Mouse (Mus musculus) G1E (cell line): ENCODE results near the gene Slc37a1. TPM values are rescaled to one million over a fixed set of nuclear protein-coding genes. Genes with fewer than 3 reads are reported as not detected.

Experiments
- ATAC-seq: 2 replicates; pipeline ENCODE4 v1.8.0; 2016; ENCODE audit warnings: mild to moderate bottlenecking; ENCODE audit not compliant: insufficient number of reproducible peaks, poor library complexity, low FRiP score, severe bottlenecking; ENCODE audit errors: extremely low read depth
- DNase-seq: peaks from one replicate; pipeline ENCODE4 v3.0.0; 2012; ENCODE audit warnings: low spot score
- H3K27me3 ChIP-seq: 2 replicates; pipeline ENCODE4 v1.6.1; 2012; ENCODE audit warnings: mild to moderate bottlenecking, low read length, inconsistent platforms; ENCODE audit not compliant: insufficient read depth
- H3K36me3 ChIP-seq: replicated peaks from 2 replicates; pipeline ENCODE3; 2012; ENCODE audit warnings: mild to moderate bottlenecking, inconsistent platforms
- H3K4me1 ChIP-seq: 2 replicates; pipeline ENCODE4 v1.6.1; 2012; ENCODE audit warnings: low read depth, low read length, inconsistent platforms, mixed read lengths; ENCODE audit not compliant: insufficient read depth
- H3K4me3 ChIP-seq: 2 replicates; pipeline ENCODE4 v1.5.1; 2012; ENCODE audit warnings: low read depth, mild to moderate bottlenecking, inconsistent platforms, low read length, moderate library complexity, mixed read lengths
- H3K9me3 ChIP-seq: replicated peaks from 2 replicates; pipeline ENCODE4 v1.6.1; 2012; ENCODE audit warnings: inconsistent platforms
- CTCF ChIP-seq: IDR thresholded peaks from 2 replicates; pipeline ENCODE4 v1.5.1; 2012; ENCODE audit warnings: low read depth, low read length, inconsistent platforms, mixed read lengths
- GATA1 ChIP-seq: IDR thresholded peaks from 2 replicates; pipeline ENCODE4 v1.6.1; 2012; ENCODE audit warnings: borderline replicate concordance, low read length, inconsistent platforms, mixed read lengths
- GATA2 ChIP-seq: IDR thresholded peaks from 2 replicates; pipeline ENCODE4 v1.6.1; 2012; ENCODE audit warnings: low read depth, low read length, inconsistent platforms, borderline replicate concordance
- POLR2AphosphoS5 ChIP-seq: IDR thresholded peaks from 2 replicates; pipeline ENCODE4 v1.6.1; 2012; ENCODE audit warnings: low read depth, low read length, inconsistent platforms; ENCODE audit not compliant: insufficient replicate concordance
- TAL1 ChIP-seq: conservative IDR thresholded peaks from 2 replicates; pipeline ENCODE4 v1.6.1; 2012; ENCODE audit warnings: low read depth, low read length, inconsistent platforms, mixed read lengths
- polyA plus RNA-seq: library from polyadenylated mRNA; stranded (reverse); fragments of >175 nt; gene quantifications from 2 replicates; pipeline ENCODE4 v1.2.3, GENCODE M21; 2012
- total RNA-seq, 2 experiments: library from RNA; stranded (forward) in 1 of 2; stranded (reverse) in 1 of 2; fragments of 200-1000 nt in 1 of 2; fragments of >200 nt in 1 of 2; fragmentation: Nextera tagmentation in 1 of 2; gene quantifications; 2 replicates each; pipeline ENCODE4 v1.2.3; 2014 to 2017

Gene Slc37a1
- total and polyA plus RNA-seq, 3 experiments, result 0.38 TPM; not detected in 2

GRCm38 (mm10) chr17:31328466-31328865 lies 41.9 kb downstream of the Slc37a1 start:
- Histone ChIP-seq H3K27me3 (no peaks in the 10 kb centered on the region), H3K36me3 (no peaks in the 10 kb centered on the region), H3K4me3 (no peak overlapping the region), H3K9me3 (peaks cover 69% of the 10 kb centered on the region), H3K4me1 (no peaks in the 10 kb centered on the region)
- ATAC-seq (no peak), DNase-seq (no peak)
- TF ChIP-seq POLR2AphosphoS5 (no peak), GATA1 (no peak), CTCF (no peak), TAL1 (no peak), GATA2 (no peak)

- no peak for DNase-seq
Observed at GRCm38 (mm10) chr17:31330622-31331021, 44.0 kb downstream of the Slc37a1 start.

GRCm38 (mm10) chr17:31331273-31331672 lies 44.7 kb downstream of the Slc37a1 start:
- Histone ChIP-seq H3K9me3 (peaks cover 66% of the 10 kb centered on the region), H3K4me3 (no peak overlapping the region), H3K27me3 (no peaks in the 10 kb centered on the region), H3K4me1 (no peaks in the 10 kb centered on the region), H3K36me3 (no peaks in the 10 kb centered on the region)
- ATAC-seq (no peak), DNase-seq (no peak)
- no peak for TF ChIP-seq GATA2
- no peak for TF ChIP-seq GATA1
- TF ChIP-seq TAL1, result no peak
- no peak for TF ChIP-seq CTCF
- TF ChIP-seq POLR2AphosphoS5, result no peak

More at GRCm38 (mm10) chr17:31330622-31331021, 44.0 kb downstream of the Slc37a1 start:
- peaks cover 65% of the 10 kb centered on the region for H3K9me3 ChIP-seq
- TF ChIP-seq CTCF (no peak), GATA2 (no peak), TAL1 (no peak), GATA1 (no peak), POLR2AphosphoS5 (no peak)
- H3K27me3 ChIP-seq, result no peaks in the 10 kb centered on the region
- no peak for ATAC-seq
- H3K4me3 ChIP-seq, result no peak overlapping the region
- no peaks in the 10 kb centered on the region for H3K36me3 ChIP-seq
- H3K4me1 ChIP-seq, result no peaks in the 10 kb centered on the region

- Histone ChIP-seq H3K36me3 (no peaks in the 10 kb centered on the region), H3K4me1 (no peaks in the 10 kb centered on the region), H3K4me3 (no peak overlapping the region), H3K9me3 (peaks cover 66% of the 10 kb centered on the region), H3K27me3 (no peaks in the 10 kb centered on the region)
- DNase-seq (no peak), ATAC-seq (no peak)
- no peak for TF ChIP-seq GATA1
- no peak for TF ChIP-seq GATA2
- TF ChIP-seq TAL1, result no peak
- no peak for TF ChIP-seq POLR2AphosphoS5
- TF ChIP-seq CTCF, result no peak
Observed at GRCm38 (mm10) chr17:31331920-31332319, 45.3 kb downstream of the Slc37a1 start.

- no peak for ATAC-seq
- no peaks in the 10 kb centered on the region for H3K36me3 ChIP-seq
- peaks cover 66% of the 10 kb centered on the region for H3K9me3 ChIP-seq
- no peak overlapping the region for H3K4me3 ChIP-seq
- no peak for DNase-seq
- no peaks in the 10 kb centered on the region for H3K4me1 ChIP-seq
- TF ChIP-seq TAL1, result no peak
- no peak for TF ChIP-seq POLR2AphosphoS5
- no peak for TF ChIP-seq GATA1
- no peak for TF ChIP-seq GATA2
- TF ChIP-seq CTCF, result no peak
- H3K27me3 ChIP-seq, result no peaks in the 10 kb centered on the region
Observed at GRCm38 (mm10) chr17:31332333-31332732, 45.7 kb downstream of the Slc37a1 start.

GRCm38 (mm10) chr17:31334509-31335260 lies 48.1 kb downstream of the Slc37a1 start:
- Histone ChIP-seq H3K27me3 (no peaks in the 10 kb centered on the region), H3K36me3 (no peaks in the 10 kb centered on the region), H3K4me1 (no peaks in the 10 kb centered on the region), H3K4me3 (no peak overlapping the region), H3K9me3 (peaks cover 80% of the 10 kb centered on the region)
- DNase-seq, result no peak
- ATAC-seq, result no peak
- no peak for TF ChIP-seq TAL1
- no peak for TF ChIP-seq GATA1
- no peak for TF ChIP-seq POLR2AphosphoS5
